Mouse (Mus musculus) kidney, postnatal 10 days (tissue): ENCODE results near the gene Ccdc62.

ENCODE experiments used
- DNase-seq: peaks from one replicate; pipeline ENCODE4 v3.0.0; 2021; ENCODE audit warnings: mixed read lengths

Ccdc62 gene

GRCm38 (mm10) chr5:123946546-123946945 is 16.1 kb downstream of the Ccdc62 start:
- peak; percentile 41 for DNase-seq

DNA sequence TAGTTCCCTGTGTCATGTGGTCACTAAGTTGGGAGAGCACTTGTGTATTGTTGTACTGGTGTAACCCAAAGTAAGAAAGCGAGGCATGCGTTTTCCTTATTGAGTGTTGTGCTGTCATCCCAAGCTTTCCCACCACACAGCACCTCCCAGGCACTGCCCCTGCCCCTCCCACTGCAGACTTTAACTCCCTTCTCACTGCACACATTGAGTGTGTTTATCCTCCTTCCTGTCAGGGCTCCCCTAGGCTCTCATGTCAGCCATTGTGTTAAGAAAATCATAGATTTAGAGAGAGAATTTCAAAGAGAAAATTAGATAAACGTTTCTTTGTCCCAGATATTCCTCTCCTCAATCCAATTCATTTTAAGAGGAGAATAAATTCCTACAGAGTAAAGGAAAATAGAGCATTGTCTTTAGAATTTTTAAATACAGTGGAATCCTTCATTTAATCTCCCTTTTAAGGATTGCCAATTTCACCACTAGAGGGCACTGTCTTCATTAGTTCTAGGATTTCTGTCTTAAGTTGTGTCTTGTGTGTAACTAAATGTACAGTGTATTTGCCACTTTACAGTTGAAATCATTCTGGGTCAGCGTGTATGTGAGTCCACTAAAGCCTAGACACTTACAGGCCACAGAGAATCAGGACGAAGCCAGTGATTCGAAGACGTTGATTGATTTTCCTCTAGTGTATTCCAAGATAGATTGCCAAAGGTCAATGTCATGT is 16.7 kb downstream of the Ccdc62 start:
- peak; percentile 24 for DNase-seq

DNA sequence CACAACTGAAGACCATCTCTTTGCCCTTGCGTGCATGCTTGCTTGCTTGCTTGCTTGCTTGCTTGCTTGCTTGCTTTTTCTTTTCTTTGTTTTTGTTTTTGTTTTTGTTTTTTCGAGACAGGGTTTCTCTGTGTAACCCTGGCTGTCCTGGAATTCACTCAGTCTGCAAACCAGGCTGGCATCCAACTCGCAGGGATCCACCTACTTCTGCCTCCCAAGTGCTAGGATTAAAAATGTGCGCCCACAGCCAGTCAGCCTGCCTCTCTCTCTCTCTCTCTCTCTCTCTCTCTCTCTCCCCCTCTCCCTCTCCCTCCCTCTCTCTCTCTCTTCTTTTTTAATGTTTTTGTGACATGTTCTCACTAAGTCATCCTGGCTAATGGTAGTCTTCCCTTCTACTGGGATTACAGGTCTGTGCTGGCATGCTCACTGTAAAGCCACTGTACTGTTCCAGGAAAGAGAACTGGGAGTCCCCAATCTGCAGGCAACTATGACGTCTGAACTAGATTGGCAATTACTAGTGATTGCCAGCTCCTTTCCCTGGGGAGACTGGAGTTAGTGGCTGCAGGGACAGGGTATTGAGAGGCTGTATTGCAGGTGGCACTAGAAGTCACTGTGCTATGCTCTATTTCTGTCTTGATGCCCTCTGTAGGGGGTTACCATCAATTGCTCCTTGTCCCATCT is 22.0 kb downstream of the Ccdc62 start:
- no peak for DNase-seq

DNA sequence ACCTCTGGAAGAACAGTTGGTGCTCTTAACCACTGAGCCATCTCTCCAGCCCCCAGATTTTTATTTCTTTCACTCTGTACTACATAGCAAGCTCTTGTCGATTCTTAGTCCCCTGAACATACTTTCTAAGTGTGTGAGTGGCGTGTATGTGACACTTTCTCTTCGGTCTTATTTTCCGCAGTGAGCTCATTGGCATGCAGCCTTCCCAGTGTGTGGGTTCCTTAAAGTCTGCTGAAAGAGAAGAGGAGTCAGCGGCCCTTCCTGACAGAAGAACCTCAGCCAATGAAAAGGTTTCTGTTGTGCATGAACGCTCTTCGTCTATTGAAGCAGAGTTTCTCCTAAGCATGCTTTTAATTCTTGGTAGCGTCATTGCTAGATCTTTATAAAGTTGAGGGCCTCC is 26.7 kb downstream of the Ccdc62 start:
- DNase-seq = no peak

GRCm38 (mm10) chr5:123959018-123959417 is 28.5 kb downstream of the Ccdc62 start:
- no peak for DNase-seq

GRCm38 (mm10) chr5:123960129-123960528 is 29.6 kb downstream of the Ccdc62 start:
- no peak for DNase-seq

GRCm38 (mm10) chr5:123961046-123961445 is 30.6 kb downstream of the Ccdc62 start:
- no peak for DNase-seq

DNA sequence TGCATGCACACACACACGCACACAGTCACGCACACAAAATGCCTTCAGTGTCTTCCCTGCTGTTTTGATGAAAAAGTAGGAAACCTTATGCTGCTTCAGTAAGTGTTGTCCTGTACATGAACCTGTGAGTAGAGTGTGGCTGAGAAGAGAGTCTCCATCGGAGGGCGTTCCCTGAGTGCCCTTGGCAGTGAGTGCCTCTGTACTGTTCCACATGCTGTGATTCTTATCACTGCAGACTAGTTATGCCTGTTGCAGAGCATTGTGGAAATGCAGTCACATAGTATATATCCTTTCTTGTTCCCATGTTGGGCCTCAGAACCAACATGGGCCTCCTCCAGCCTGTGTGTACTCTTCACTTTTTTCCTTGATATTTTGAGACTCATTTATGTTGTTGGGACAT is 33.7 kb downstream of the Ccdc62 start:
- DNase-seq = no peak

DNA sequence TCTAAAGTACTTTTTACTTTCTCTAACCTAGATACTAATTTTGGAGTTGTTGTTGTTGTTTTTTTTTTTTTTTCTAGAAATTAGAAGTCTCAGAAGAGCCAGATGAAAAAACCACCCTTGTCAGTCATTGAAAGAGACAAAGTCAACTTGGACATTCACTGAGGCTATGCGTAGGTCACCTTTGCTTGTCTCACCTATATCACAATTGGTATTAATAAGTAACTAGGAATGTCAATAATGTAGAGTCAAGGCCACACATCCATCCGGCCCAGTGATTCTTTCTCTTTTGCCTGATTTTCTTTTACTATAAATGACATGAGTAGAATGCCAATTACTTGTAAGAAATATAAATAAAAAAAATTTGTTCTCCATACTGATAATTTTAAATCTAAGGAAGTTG is 36.3 kb downstream of the Ccdc62 start:
- no peak for DNase-seq

GRCm38 (mm10) chr5:123968468-123968867 is 38.0 kb downstream of the Ccdc62 start:
- DNase-seq = no peak

DNA sequence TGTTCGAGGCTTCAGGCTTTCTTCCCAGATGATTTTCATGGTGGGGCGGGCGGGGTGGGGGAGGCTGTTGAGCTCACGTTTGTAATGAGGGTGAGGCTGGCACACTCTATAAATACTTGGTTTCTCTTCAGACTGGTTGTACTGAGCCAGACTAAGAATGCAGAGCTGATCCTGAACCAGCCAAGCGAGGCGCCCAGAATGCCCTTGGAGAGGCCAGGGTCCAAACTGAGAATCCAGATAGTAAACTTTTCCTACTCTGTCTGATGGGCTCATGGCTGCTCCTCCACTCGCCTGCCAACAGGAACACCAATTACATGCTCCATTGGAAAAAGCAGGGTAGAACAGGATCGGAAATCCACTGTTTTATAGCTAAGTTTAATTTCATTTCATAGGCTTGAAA is 38.7 kb downstream of the Ccdc62 start:
- DNase-seq = peak; percentile 61

DNA sequence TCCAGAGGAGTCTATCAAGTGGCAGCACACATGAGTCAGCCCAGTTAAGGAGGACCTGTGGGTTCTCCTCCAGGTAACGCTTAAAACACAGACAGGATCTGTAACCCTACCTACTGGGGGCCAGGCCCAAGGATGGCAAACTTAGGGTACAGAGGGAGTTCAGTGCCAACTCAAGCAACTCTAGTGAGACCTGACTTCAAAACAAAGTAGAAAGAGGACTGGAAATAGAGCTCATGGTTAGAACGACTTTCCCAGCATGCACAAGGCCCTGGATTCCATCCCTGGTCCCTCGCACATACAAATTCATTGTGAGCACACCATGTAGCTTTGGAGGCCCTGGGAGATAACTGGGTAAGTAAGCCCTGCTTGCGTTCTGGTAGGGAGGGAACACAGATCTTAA is 40.1 kb downstream of the Ccdc62 start:
- DNase-seq = no peak

GRCm38 (mm10) chr5:123972453-123972852 is 42.0 kb downstream of the Ccdc62 start:
- DNase-seq = no peak

DNA sequence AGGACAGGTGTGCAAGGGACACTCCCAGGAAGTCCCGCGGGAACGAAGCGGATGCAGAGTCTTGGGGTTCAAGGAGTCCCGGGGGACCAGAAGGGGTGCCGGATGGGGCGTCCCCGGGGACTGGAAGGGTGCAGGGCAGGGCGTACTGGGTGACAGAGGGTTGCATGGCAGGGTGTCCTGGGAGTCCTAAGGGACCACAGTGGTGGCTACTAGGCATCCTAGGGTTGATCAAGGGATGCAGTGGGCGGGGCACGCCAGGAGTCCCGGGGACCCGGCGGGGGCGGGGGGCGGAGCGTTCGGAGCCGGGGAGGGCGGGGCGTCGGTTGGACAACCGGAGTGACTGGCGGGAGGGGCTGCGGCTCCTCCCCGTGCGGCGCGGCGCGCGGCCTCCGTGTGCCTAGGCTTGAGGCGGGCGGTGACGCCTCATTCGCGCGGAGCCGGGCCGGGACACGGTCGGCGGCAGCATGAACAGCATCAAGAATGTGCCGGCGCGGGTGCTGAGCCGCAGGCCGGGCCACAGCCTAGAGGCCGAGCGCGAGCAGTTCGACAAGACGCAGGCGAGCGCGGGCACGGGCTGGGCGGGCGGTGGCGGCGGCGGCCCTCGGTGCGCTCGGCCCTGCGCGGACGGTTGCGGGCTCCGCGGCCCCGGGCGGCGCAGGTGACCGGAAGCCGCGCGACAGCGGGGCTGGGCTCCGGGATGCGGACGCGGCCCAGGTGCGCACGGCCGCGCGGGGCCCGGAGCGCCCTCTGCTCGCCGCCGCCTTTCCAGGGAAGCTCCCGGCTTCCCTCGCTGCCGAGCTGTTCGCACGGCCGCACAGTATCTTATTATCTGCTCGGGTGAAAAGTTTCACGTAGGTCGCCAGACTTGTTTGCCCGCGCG is 43.1 kb downstream of the Ccdc62 start, which contains the start of gene Hip1r:
Hip1r (plus strand) TSS at position 330 of the 880 bp plus-strand sequence.
- DNase-seq = peak; percentile 93

GRCm38 (mm10) chr5:123974179-123974485 is 43.7 kb downstream of the Ccdc62 start:
- DNase-seq = no peak

- DNase-seq = no peak
These were observed 44.2 kb downstream of the Ccdc62 start for GRCm38 (mm10) chr5:123974616-123975111.

DNA sequence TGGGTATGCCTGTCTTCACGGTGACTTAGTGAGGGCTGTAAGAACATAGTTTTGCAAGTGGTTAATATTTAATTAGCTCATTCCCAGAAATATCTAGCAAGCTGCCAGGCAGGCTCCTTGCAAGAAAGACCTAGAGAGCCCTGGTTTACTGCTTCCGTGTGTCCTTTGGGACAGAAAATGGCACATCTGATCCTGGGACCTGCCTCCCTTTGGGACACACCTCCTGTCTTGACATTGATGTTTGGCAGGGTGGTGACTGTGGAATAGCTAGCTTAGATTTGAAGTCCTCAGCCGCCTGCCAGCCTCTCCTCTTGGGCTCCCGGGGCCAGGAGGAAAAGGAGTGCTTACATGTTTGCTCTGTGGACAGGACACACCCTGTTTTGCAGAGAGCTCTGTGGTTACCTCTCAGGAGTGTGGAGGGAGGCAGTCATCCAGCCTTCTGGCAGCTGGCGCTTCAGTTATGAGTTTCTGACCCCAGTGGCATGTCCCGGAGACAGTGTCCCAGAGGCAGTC is 45.2 kb downstream of the Ccdc62 start:
- no peak for DNase-seq

GRCm38 (mm10) chr5:123977231-123977630 is 46.8 kb downstream of the Ccdc62 start:
- no peak for DNase-seq

DNA sequence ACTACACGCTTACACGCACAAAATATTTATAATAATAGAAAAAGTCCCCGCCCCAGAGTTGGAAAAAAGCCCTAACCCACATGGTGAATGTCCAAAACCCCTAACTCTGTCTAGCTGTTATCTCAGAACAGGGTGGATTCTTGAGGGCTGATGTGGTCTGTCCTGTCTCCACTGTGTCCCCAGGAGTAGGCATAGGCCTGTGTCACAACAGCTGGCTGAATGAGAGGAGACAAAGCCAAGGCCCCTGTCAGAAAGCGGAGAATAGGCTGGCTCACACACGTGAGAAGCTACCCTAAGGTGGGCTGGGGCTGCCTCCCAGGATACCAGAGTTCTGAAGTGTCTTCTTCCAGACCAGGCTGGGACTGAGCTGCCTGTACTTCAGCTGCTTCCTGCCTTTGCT is 47.7 kb downstream of the Ccdc62 start:
- no peak for DNase-seq

DNA sequence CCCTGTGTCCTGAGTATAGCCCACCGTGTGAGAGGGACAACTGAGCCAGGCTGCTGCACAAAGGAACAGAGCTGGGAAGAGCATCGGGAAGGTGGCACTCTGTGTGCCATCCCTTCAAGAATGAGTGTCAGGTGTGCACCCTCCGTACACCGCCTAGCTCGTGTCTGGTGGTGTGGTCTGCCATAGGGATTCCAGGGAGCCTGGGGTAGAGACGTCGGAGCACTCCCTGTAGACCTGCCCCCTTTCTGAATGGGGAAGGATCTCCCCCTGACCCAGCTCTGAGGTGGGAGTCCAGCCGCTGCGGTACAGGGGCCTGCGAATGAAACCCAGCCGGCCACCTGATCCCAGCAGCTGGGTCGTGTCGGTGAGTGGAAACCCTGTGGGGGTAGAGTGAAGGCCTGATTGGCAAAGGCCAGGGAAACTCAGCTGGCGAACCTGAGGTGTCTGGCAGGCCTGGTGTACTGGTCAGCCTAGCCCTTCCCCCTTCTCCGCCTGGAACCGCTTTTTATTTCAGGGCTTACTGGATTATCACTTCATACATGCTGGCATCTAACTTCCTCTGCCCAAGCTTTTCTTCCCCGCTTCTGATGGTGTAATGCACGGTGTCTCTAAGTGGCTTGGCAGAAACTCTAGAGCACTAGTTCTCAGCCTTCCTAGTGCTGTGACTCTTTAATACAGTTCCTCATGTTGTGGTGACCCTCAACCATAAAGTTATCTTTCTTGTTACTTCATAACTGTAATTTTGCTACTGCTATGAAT is 48.9 kb downstream of the Ccdc62 start:
- DNase-seq = no peak

DNA sequence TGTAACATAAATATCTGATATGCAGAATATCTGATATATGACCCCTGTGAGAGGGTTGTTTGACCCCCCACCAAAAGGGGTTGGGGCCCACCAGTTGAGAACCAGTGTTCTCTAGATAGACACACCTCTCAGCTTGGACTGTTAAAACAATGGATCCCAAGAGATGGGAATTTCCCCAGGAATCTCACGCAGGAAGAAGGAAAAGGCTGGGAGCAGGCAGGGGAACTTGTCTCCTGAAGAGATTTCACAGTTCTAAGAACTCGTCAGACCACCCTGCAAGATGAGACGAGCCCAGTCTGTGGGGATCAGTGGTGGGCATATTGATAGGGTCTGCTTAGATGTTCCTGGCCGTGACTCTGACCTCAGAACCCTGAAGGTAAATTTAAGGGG is 49.5 kb downstream of the Ccdc62 start:
- no peak for DNase-seq

DNA sequence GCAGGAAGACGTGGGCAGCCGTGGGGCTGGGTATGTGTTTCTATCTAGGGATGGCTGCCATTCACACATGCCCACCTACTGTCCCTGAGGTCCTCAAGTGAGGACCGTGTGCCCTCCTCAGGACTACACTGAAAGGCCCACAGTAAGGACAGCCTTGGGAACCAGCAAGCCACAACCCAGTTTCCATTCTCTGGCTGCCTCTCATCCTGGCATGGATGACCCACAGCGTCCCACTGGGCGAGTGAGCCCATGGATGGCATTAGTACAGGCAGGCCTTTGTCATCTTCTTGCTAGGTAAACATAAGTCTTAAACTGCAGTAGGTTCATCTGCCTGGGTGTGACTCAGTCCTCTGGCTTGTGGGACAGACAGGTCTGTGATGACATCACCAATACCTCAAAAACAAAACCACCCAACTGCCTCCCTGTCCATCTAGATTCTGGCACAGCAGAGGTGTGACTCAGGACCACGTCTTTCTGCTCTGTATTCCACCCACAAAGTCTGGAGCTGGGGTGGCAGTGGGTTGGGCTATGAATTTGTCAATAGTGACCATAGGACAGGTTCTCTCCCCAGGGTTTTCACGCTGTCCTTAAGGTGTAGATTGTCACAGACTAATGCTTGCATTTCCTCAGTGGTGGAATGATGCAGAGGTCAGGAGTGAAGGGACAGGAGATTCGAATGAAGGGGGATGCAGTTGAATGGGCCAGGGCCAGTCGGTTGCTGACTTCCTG is 50.2 kb downstream of the Ccdc62 start:
- DNase-seq = no peak
